Mouse (Mus musculus): ENCODE results near the gene Olfr1344. TPM values are rescaled to one million over a fixed set of nuclear protein-coding genes. Genes with fewer than 3 reads are reported as not detected.

Olfr1344 gene
- total RNA-seq, 2 experiments from 2014 or later: 0.40 to 1.0 TPM

Other genes with a start within 250 kb of the Olfr1344 start
- not detected for gene Galp, start 241.6 kb upstream of the Olfr1344 start, total RNA-seq (2021)
- not detected for gene Zscan5b, start 216.4 kb upstream of the Olfr1344 start, total RNA-seq (2021)
- gene Epp13, start 186.0 kb upstream of the Olfr1344 start, total RNA-seq (2021): not detected
- gene Zfp667, start 152.1 kb upstream of the Olfr1344 start, total RNA-seq (2021): 10 to 100 TPM; 15.8 to 16.8 TPM
- 10 to 100 TPM; 10.2 to 13.1 TPM for gene Zfp583, start 107.4 kb upstream of the Olfr1344 start, total RNA-seq (2021)
- 1 to 10 TPM; 4.8 to 5.4 TPM for gene Gm3854, start 94.9 kb upstream of the Olfr1344 start, total RNA-seq (2021)
- 1 to 10 TPM; 4.1 to 5.2 TPM for gene Zfp78, start 75.4 kb upstream of the Olfr1344 start, total RNA-seq (2021)
- gene Zfp28, start 55.4 kb upstream of the Olfr1344 start, total RNA-seq (2021): 1 to 10 TPM; 7.7 to 8.6 TPM
- gene Smim17, start 40.0 kb upstream of the Olfr1344 start, total RNA-seq (2021): 10 to 100 TPM; 14.0 to 14.5 TPM
- gene Gm20715, start 28.4 kb upstream of the Olfr1344 start, total RNA-seq (2021): under 1 TPM; 0.21 to 0.28 TPM
- gene Olfr1336, start 17.5 kb downstream of the Olfr1344 start, total RNA-seq (2021): not detected
- gene Olfr1346, start 28.4 kb downstream of the Olfr1344 start, total RNA-seq (2021): not detected
- not detected for gene Olfr5, start 48.3 kb downstream of the Olfr1344 start, total RNA-seq (2021)
- not detected for gene Olfr1347, start 61.1 kb downstream of the Olfr1344 start, total RNA-seq (2021)
- not detected for gene Olfr1348, start 70.1 kb downstream of the Olfr1344 start, total RNA-seq (2021)
- gene Olfr1349, start 84.3 kb downstream of the Olfr1344 start, total RNA-seq (2021): not detected
- not detected for gene Olfr1350, start 126.2 kb downstream of the Olfr1344 start, total RNA-seq (2021)

All from left cerebral cortex, adult 18-20 months (tissue).